Mouse (Mus musculus) forebrain, embryonic 14.5 days (tissue): Measurements from ENCODE around the gene Mrps10. TPM values are rescaled to one million over a fixed set of nuclear protein-coding genes. Genes with fewer than 3 reads are reported as not detected.
"Not testable (repeated sequence)": the region's sequence is repeated elsewhere in the genome, so short reads cannot be mapped to it uniquely, and the experiment has no call there.

Source experiments
- ATAC-seq: fragments of 200-750 bp; cut with Nextera tagmentation; 2 replicates; pipeline ENCODE4 v1.8.0; 2017; ENCODE audit warnings: mild to moderate bottlenecking, moderate library complexity
- DNase-seq: peaks from one replicate; pipeline ENCODE4 v3.0.0-alpha.2; 2015; ENCODE audit warnings: low spot score
- H3K27ac ChIP-seq: fragments of 300-500 bp; sonication (generic); 2 replicates; pipeline ENCODE4 v1.5.1; 2014; ENCODE audit warnings: low read depth, mild to moderate bottlenecking, control low read depth, low read length, moderate library complexity
- H3K27me3 ChIP-seq: fragments of 300-500 bp; sonication (generic); replicated peaks from 2 replicates; pipeline ENCODE4 v1.6.1; 2014; ENCODE audit warnings: low read length, control low read depth, mixed read lengths; ENCODE audit not compliant: control insufficient read depth, insufficient read depth
- H3K36me3 ChIP-seq: fragments of 300-500 bp; sonication (generic); 2 replicates; pipeline ENCODE4 v1.6.1; 2014; ENCODE audit warnings: low read length, control low read depth; ENCODE audit not compliant: control insufficient read depth, insufficient read depth
- H3K4me1 ChIP-seq: fragments of 300-500 bp; sonication (generic); 2 replicates; pipeline ENCODE4 v1.6.1; 2014; ENCODE audit warnings: antibody characterized with exemption, low read length, control low read depth; ENCODE audit not compliant: control insufficient read depth, insufficient read depth
- H3K4me2 ChIP-seq: fragments of 300-500 bp; sonication (generic); 2 replicates; pipeline ENCODE4 v1.6.1; 2014; ENCODE audit warnings: mild to moderate bottlenecking, control low read depth, low read length
- H3K4me3 ChIP-seq: fragments of 300-500 bp; sonication (generic); 2 replicates; pipeline ENCODE4 v1.5.1; 2014; ENCODE audit warnings: low read depth, low read length, control low read depth
- H3K9ac ChIP-seq: fragments of 300-500 bp; sonication (generic); 2 replicates; pipeline ENCODE4 v1.6.1; 2014; ENCODE audit warnings: mild to moderate bottlenecking, low read length, control low read depth, moderate library complexity
- H3K9me3 ChIP-seq: fragments of 300-500 bp; sonication (generic); replicated peaks from 2 replicates; pipeline ENCODE4 v1.6.1; 2016; ENCODE audit warnings: low read length, control low read depth, mixed read lengths; ENCODE audit not compliant: control insufficient read depth
- WGBS: fragments of 180-500 bp; shearing (Covaris S2); extraction: QIAGEN DNeasy Blood & Tissue Kit; methylation state at CpG from one replicate; pipeline ENCODE4 v1.1.7; 2014; 5-methylcytosine and 5-hydroxymethylcytosine counted together
- polyA plus RNA-seq: library from polyadenylated mRNA; unstranded; fragments of >200 nt; fragmentation: Nextera tagmentation; extraction: Ambion mirVana; gene quantifications from 2 replicates; pipeline ENCODE4 v1.2.1, GENCODE M21; 2014

Mrps10 gene
- polyA plus RNA-seq, 1 experiment from 2014 or later, result 94.0 TPM

- Histone ChIP-seq H3K9me3 (no peaks in the 10 kb centered on the region), H3K9ac (no peak overlapping the region), H3K27ac (no peak overlapping the region), H3K4me1 (peaks cover 8% of the 10 kb centered on the region), H3K4me2 (no peak overlapping the region), H3K4me3 (no peak overlapping the region), H3K27me3 (0 out of 2 replicates have a peak, but pooled peaks cover 3% of the 10 kb centered on the region), H3K36me3 (peaks cover 53% of the 10 kb centered on the region)
- DNase-seq (no peak), ATAC-seq (no peak)
- 91% methylated on average over 9 of the region's 9 CpGs for WGBS
Observed at GRCm38 (mm10) chr17:47330616-47331015, 38.1 kb upstream of the Mrps10 start.

- Histone ChIP-seq H3K4me3 (no peak overlapping the region), H3K4me1 (peaks cover 8% of the 10 kb centered on the region), H3K36me3 (peaks cover 51% of the 10 kb centered on the region), H3K9ac (no peak overlapping the region), H3K27ac (no peak overlapping the region), H3K4me2 (no peak overlapping the region), H3K9me3 (no peaks in the 10 kb centered on the region), H3K27me3 (0 out of 2 replicates have a peak, but pooled peaks cover 3% of the 10 kb centered on the region)
- 72% methylated on average over 12 of the region's 12 CpGs for WGBS
- DNase-seq (peak; percentile 22), ATAC-seq (peak; percentile 41; the same call in 1 of the 2 replicates)
Observed at GRCm38 (mm10) chr17:47332001-47332611, 36.6 kb upstream of the Mrps10 start.

GRCm38 (mm10) chr17:47332664-47333063 is 36.0 kb upstream of the Mrps10 start:
- WGBS, result 27% methylated on average over 5 of the region's 5 CpGs
- not testable (repeated sequence) for H3K9me3 ChIP-seq, H3K9ac ChIP-seq, ATAC-seq, H3K27me3 ChIP-seq, H3K27ac ChIP-seq, H3K4me1 ChIP-seq, H3K4me2 ChIP-seq, H3K4me3 ChIP-seq
- H3K36me3 ChIP-seq, result peaks cover 51% of the 10 kb centered on the region
- peak; percentile 48 for DNase-seq

- Histone ChIP-seq H3K27ac (peak overlapping the region; percentile 15; the same call in 1 of the 2 replicates), H3K27me3 (0 out of 2 replicates have a peak, but pooled peaks cover 3% of the 10 kb centered on the region), H3K4me1 (peaks cover 8% of the 10 kb centered on the region), H3K4me2 (no peak overlapping the region), H3K9me3 (no peaks in the 10 kb centered on the region), H3K36me3 (peaks cover 51% of the 10 kb centered on the region), H3K4me3 (no peak overlapping the region), H3K9ac (no peak overlapping the region)
- peak; percentile 90 for DNase-seq
- ATAC-seq, result peak; percentile 85
- 0% methylated on average over 2 of the region's 2 CpGs for WGBS
Observed at GRCm38 (mm10) chr17:47333409-47333808, 35.3 kb upstream of the Mrps10 start.

GRCm38 (mm10) chr17:47343121-47343520 is 25.6 kb upstream of the Mrps10 start:
- DNase-seq (no peak), ATAC-seq (no peak)
- Histone ChIP-seq H3K9me3 (0 out of 2 replicates have a peak, but pooled peaks cover 5% of the 10 kb centered on the region), H3K36me3 (peaks cover 87% of the 10 kb centered on the region), H3K4me1 (no peaks in the 10 kb centered on the region), H3K4me2 (no peak overlapping the region), H3K27ac (no peak overlapping the region), H3K27me3 (no peaks in the 10 kb centered on the region), H3K9ac (no peak overlapping the region), H3K4me3 (no peak overlapping the region)
- WGBS, result 83% methylated on average over 2 of the region's 2 CpGs

GRCm38 (mm10) chr17:47349721-47350319 is 18.9 kb upstream of the Mrps10 start:
- Histone ChIP-seq H3K4me1 (no peaks in the 10 kb centered on the region), H3K27me3 (no peaks in the 10 kb centered on the region), H3K27ac (no peak overlapping the region), H3K36me3 (peaks cover 93% of the 10 kb centered on the region), H3K4me3 (no peak overlapping the region), H3K9me3 (peaks cover 23% of the 10 kb centered on the region; the same call in 1 of the 2 replicates), H3K9ac (no peak overlapping the region), H3K4me2 (no peak overlapping the region)
- ATAC-seq (no peak), DNase-seq (no peak)
- WGBS, result 88% methylated on average over 3 of the region's 3 CpGs

- ATAC-seq, result no peak
Observed at GRCm38 (mm10) chr17:47359964-47360363, 8.7 kb upstream of the Mrps10 start.

GRCm38 (mm10) chr17:47361343-47361742 is 7.3 kb upstream of the Mrps10 start:
- no peaks in the 10 kb centered on the region for H3K9me3 ChIP-seq
- no peak overlapping the region for H3K9ac ChIP-seq
- H3K4me1 ChIP-seq, result no peaks in the 10 kb centered on the region
- DNase-seq (no peak), ATAC-seq (no peak)
- no peak overlapping the region for H3K27ac ChIP-seq
- H3K27me3 ChIP-seq, result peaks cover 3% of the 10 kb centered on the region; the same call in 1 of the 2 replicates
- no peak overlapping the region for H3K4me2 ChIP-seq
- 83% methylated on average over 11 of the region's 11 CpGs for WGBS
- no peak overlapping the region for H3K4me3 ChIP-seq
- peaks cover 37% of the 10 kb centered on the region for H3K36me3 ChIP-seq

More at GRCm38 (mm10) chr17:47359964-47360363, 8.7 kb upstream of the Mrps10 start:
- H3K4me3 ChIP-seq, result no peak overlapping the region
- no peak overlapping the region for H3K4me2 ChIP-seq
- H3K9me3 ChIP-seq, result no peaks in the 10 kb centered on the region
- no peaks in the 10 kb centered on the region for H3K27me3 ChIP-seq
- H3K9ac ChIP-seq, result no peak overlapping the region
- no peaks in the 10 kb centered on the region for H3K4me1 ChIP-seq
- peak; percentile 38 for DNase-seq
- WGBS, result 29% methylated on average over 6 of the region's 6 CpGs
- H3K36me3 ChIP-seq, result peaks cover 50% of the 10 kb centered on the region
- H3K27ac ChIP-seq, result no peak overlapping the region

GRCm38 (mm10) chr17:47369087-47369443 is 378 bp downstream of the Mrps10 start:
- Histone ChIP-seq H3K27ac (peak overlapping the region; percentile 52; the same call in 1 of the 2 replicates), H3K9me3 (no peaks in the 10 kb centered on the region), H3K27me3 (peaks cover 3% of the 10 kb centered on the region; the same call in 1 of the 2 replicates), H3K4me3 (peak overlapping the region; percentile 54), H3K4me1 (0 out of 2 replicates have a peak, but pooled peaks cover 6% of the 10 kb centered on the region), H3K36me3 (peaks cover 16% of the 10 kb centered on the region), H3K4me2 (peak overlapping the region; percentile 84), H3K9ac (peak overlapping the region; percentile 52)
- 2% methylated on average over 20 of the region's 20 CpGs for WGBS
- no peak for DNase-seq
- ATAC-seq, result peak; percentile 73
